In genomic region chr6:42709291-42710211, GRCm38 (mm10) we compare ENCODE assay signal across 7 mouse cellular contexts. TPM values are rescaled to one million over a fixed set of nuclear protein-coding genes. Genes with fewer than 3 reads are reported as not detected.
DNase-seq lines count a peak whose midpoint lies in the region; ATAC-seq lines count a peak whose summit lies in the region.

Gene Tcaf1 (minus strand): TSS chr6:42710088.

- peak; percentile 99 for ATAC-seq in cerebellum, adult (ENCODE audit: insufficient number of reproducible peaks, low FRiP score, low TSS enrichment)
- ATAC-seq in forebrain, embryonic 12.5 days (ENCODE audit: low FRiP score), result peak; percentile 100
- peak; percentile 98 for ATAC-seq in heart, embryonic 14.5 days (ENCODE audit: insufficient number of reproducible peaks, insufficient read depth, low FRiP score, low read depth)
- ATAC-seq in neural tube, embryonic 11.5 days (ENCODE audit: insufficient read depth, low FRiP score, low TSS enrichment), result peak; percentile 100

- no peaks in the 10 kb centered on the region for H3K36me3 ChIP-seq in forebrain, embryonic 12.5 days (replicated peaks)
- no peaks in the 10 kb centered on the region for H3K36me3 ChIP-seq in heart, embryonic 14.5 days (ENCODE audit: control insufficient read depth, insufficient read depth, low read length)
- H3K36me3 ChIP-seq in neural tube, embryonic 11.5 days (ENCODE audit: control insufficient read depth, insufficient read depth, low read length), result no peaks in the 10 kb centered on the region

- H3K27ac ChIP-seq in forebrain, embryonic 12.5 days, result peak within 1 kb of the TSS; percentile 95
- H3K27ac ChIP-seq in heart, embryonic 14.5 days (replicated peaks in 1 of 2; ENCODE audit: control insufficient read depth in 1 of 2, insufficient read depth in 1 of 2, low read depth in 2 of 2, low read length in 2 of 2), result peak within 1 kb of the TSS; percentile 86 to 87
- peak within 1 kb of the TSS; percentile 92 for H3K27ac ChIP-seq in neural tube, embryonic 11.5 days (ENCODE audit: low read depth, low read length)

- peak within 1 kb of the TSS; percentile 78 for H3K4me2 ChIP-seq in forebrain, embryonic 12.5 days
- peak within 1 kb of the TSS; percentile 82 for H3K4me2 ChIP-seq in heart, embryonic 14.5 days (ENCODE audit: low read length)
- peak within 1 kb of the TSS; percentile 71 for H3K4me2 ChIP-seq in neural tube, embryonic 11.5 days (ENCODE audit: low read depth)

- H3K27me3 ChIP-seq in forebrain, embryonic 12.5 days, result no peaks in the 10 kb centered on the region
- no peaks in the 10 kb centered on the region for H3K27me3 ChIP-seq in heart, embryonic 14.5 days (ENCODE audit: control insufficient read depth, insufficient read depth, low read length)
- H3K27me3 ChIP-seq in neural tube, embryonic 11.5 days (ENCODE audit: control insufficient read depth, insufficient read depth, low read length), result no peaks in the 10 kb centered on the region

- 2% methylated on average over 28 of the region's 28 CpGs for WGBS in forebrain, embryonic 12.5 days
- WGBS in heart, embryonic 14.5 days, result 1% methylated on average over 26 of the region's 28 CpGs
- WGBS in neural tube, embryonic 11.5 days, result 2% methylated on average over 28 of the region's 28 CpGs

- peak; percentile 89 for DNase-seq in kidney, postnatal 10 days
- DNase-seq in liver, result peak; percentile 59
- DNase-seq in neural tube, embryonic 11.5 days (ENCODE audit: low spot score), result peak; percentile 84
- DNase-seq in urinary bladder, adult 18-20 months (ENCODE audit: low spot score in 2 of 2), result peak; percentile 12 to 58

- peak within 1 kb of the TSS; percentile 74 for H3K4me3 ChIP-seq in forebrain, embryonic 12.5 days (replicated peaks)
- peak within 1 kb of the TSS; percentile 81 to 100 for H3K4me3 ChIP-seq in heart, embryonic 14.5 days (ENCODE audit: control insufficient read depth in 1 of 2, insufficient read depth in 1 of 2, low read depth in 1 of 2, low read length in 2 of 2)
- peak within 1 kb of the TSS; percentile 74 for H3K4me3 ChIP-seq in neural tube, embryonic 11.5 days (ENCODE audit: low read depth, low read length)

- peaks cover 14% of the 10 kb centered on the region; the same call in 1 of the 2 replicates for H3K4me1 ChIP-seq in forebrain, embryonic 12.5 days
- peaks cover 4 to 13% of the 10 kb centered on the region in 2 experiments; a peak in 3 of 4 replicates for H3K4me1 ChIP-seq in heart, embryonic 14.5 days (ENCODE audit: control insufficient read depth in 2 of 2, insufficient read depth in 2 of 2, low read length in 2 of 2)
- 0 out of 2 replicates have a peak, but pooled peaks cover 2% of the 10 kb centered on the region for H3K4me1 ChIP-seq in neural tube, embryonic 11.5 days (ENCODE audit: control insufficient read depth, insufficient read depth, low read length)

- no peaks in the 10 kb centered on the region for H3K9me3 ChIP-seq in forebrain, embryonic 12.5 days
- H3K9me3 ChIP-seq in heart, embryonic 14.5 days (ENCODE audit: control insufficient read depth, low read length), result no peaks in the 10 kb centered on the region
- H3K9me3 ChIP-seq in neural tube, embryonic 11.5 days (ENCODE audit: control insufficient read depth, low read length), result no peaks in the 10 kb centered on the region

- peak within 1 kb of the TSS; percentile 89 for H3K9ac ChIP-seq in forebrain, embryonic 12.5 days
- peak within 1 kb of the TSS; percentile 89 for H3K9ac ChIP-seq in heart, embryonic 14.5 days (ENCODE audit: low read length)
- H3K9ac ChIP-seq in neural tube, embryonic 11.5 days (ENCODE audit: low read length), result peak within 1 kb of the TSS; percentile 88

RNA-seq across cellular contexts. Expression of gene Tcaf1, which starts in this region (rescaled TPM):
- polyA plus RNA-seq in forebrain, embryonic 12.5 days (2016; fragmentation: Nextera tagmentation; extraction: Ambion mirVana), result 164 and 179 TPM in 2 replicates
- polyA plus RNA-seq in heart, embryonic 14.5 days (2014; fragmentation: Nextera tagmentation; extraction: Ambion mirVana), result 50.9 and 52.2 TPM in 2 replicates
- polyA plus RNA-seq in neural tube, embryonic 11.5 days (2014; fragmentation: Nextera tagmentation; extraction: Ambion mirVana), result 149 and 168 TPM in 2 replicates

Comparison
In these comparisons a context has a peak if more than half of its experiments do, and no peak if none do; other contexts are left out.
1. Peak in every context shown above with its lines: DNase-seq, ATAC-seq, H3K4me3 ChIP-seq and H3K27ac ChIP-seq.
2. DNase-seq: peak in every context shown above with its lines; median percentile 89 in kidney, postnatal 10 days; 84 in neural tube, embryonic 11.5 days; 59 in liver; 35 in urinary bladder, adult 18-20 months.